22 mouse cellular contexts compared by ENCODE assay signal in the genomic region with DNA sequence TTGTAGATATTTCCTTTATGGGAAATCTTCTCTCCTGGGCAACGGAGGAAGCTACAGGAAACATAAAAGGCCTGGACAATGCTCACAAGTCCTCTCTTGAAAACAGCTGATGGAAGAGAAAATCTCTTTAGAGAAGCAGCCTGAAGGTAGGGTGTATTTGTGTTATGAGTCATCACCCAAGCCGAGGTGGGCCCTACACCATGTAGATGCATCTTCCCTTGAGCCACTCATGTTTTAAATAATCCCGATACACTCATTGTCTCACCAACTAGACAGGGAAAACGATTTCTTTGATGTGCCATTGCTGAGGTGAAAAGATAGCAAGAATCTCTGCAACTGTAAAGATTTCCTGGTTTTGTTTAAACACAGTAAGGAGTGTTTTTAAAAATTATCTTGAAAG.
DNase-seq lines count a peak whose midpoint lies in the region; ATAC-seq and TF ChIP-seq lines count a peak whose summit lies in the region.
"Had no signal": no experiment of that assay in that cellular context is flagged by ENCODE, and none has a peak within 500 bp of the region (broad histone marks: within the 10 kb centered on the region; RNA-seq: fewer than 3 reads in every experiment).

No protein-coding gene starts in this region.

- no peak for TF ChIP-seq CTCF in CH12.LX (conservative IDR thresholded peaks at IDR 0.05 in 1 of 2, IDR thresholded peaks at IDR 0.05 in 1 of 2; ENCODE audit: low read depth in 2 of 2, low read length in 2 of 2)

- H3K79me2 ChIP-seq in CH12.LX (replicated peaks; ENCODE audit: control insufficient read depth, extremely low read depth, insufficient read depth, poor library complexity, severe bottlenecking), result no peaks in the 10 kb centered on the region

- H3K4me1 ChIP-seq in CH12.LX (ENCODE audit: control insufficient read depth in 1 of 2, insufficient read depth in 2 of 2), result peaks cover 2 to 26% of the 10 kb centered on the region in 2 experiments; a peak in 3 of 4 replicates
- peaks cover 9% of the 10 kb centered on the region for H3K4me1 ChIP-seq in limb, embryonic 10.5 days
- no peaks in the 10 kb centered on the region for H3K4me1 ChIP-seq in forebrain, embryonic 15.5 days

- TF ChIP-seq POLR2A in CH12.LX (IDR thresholded peaks at IDR 0.05; ENCODE audit: low read depth, low read length), result no peak

- in situ Hi-C loops in CH12.LX (cut with MboI; ENCODE audit: low pct_ligation_motif_present, low pct_unique_long_range_greater_than_20kb, low sequenced_read_pairs), result no loop called here

- H3K9me3 ChIP-seq in CH12.LX (replicated peaks; ENCODE audit: low read length), result no peaks in the 10 kb centered on the region
- H3K9me3 ChIP-seq in limb, embryonic 10.5 days (replicated peaks), result no peaks in the 10 kb centered on the region
- H3K9me3 ChIP-seq in forebrain, embryonic 15.5 days, result no peaks in the 10 kb centered on the region

- no peak overlapping the region for H3K9ac ChIP-seq in CH12.LX (ENCODE audit: insufficient read depth, low read depth)
- H3K9ac ChIP-seq in forebrain, embryonic 15.5 days (replicated peaks), result no peak overlapping the region

- intact Hi-C loops in heart, postnatal 36 days (cut with DNase I), result no loop called here

- TF ChIP-seq RAD21 in CH12.LX (IDR thresholded peaks at IDR 0.05; ENCODE audit: low read depth, low read length), result no peak

- H3K36me3 ChIP-seq in CH12.LX (replicated peaks in 1 of 2; ENCODE audit: control insufficient read depth in 1 of 2, insufficient read depth in 1 of 2, low read length in 1 of 2), result no peaks in the 10 kb centered on the region
- no peaks in the 10 kb centered on the region for H3K36me3 ChIP-seq in limb, embryonic 10.5 days
- H3K36me3 ChIP-seq in forebrain, embryonic 15.5 days, result no peaks in the 10 kb centered on the region
- H3K36me3 ChIP-seq: G1E had no signal

- no peak; the same call in 1 of the 2 replicates for TF ChIP-seq EP300 in CH12.LX (IDR thresholded peaks at IDR 0.05; ENCODE audit: low read length)

- H3K27ac ChIP-seq in CH12.LX (ENCODE audit: insufficient read depth, low read depth), result no peak overlapping the region
- H3K27ac ChIP-seq in limb, embryonic 10.5 days, result no peak overlapping the region
- H3K27ac ChIP-seq in forebrain, embryonic 15.5 days (replicated peaks), result no peak overlapping the region

- no peak overlapping the region for H3K4me2 ChIP-seq in CH12.LX (ENCODE audit: insufficient read depth, low read depth, poor library complexity, severe bottlenecking)
- H3K4me2 ChIP-seq in forebrain, embryonic 15.5 days (replicated peaks), result no peak overlapping the region

- DNase-seq in A20 (ENCODE audit: low read depth, low spot score) (peak; percentile 89), CH12.LX (ENCODE audit: extremely low read depth) (peak; percentile 54)
- DNase-seq in limb, embryonic 10.5 days (ENCODE audit: low spot score), result peak; percentile 7
- no peak for DNase-seq in B cell, adult 2 months
- no peak for DNase-seq in heart, postnatal 36 days
- DNase-seq: adrenal gland, adult 2 months; adrenal gland, adult 8-10 months; adrenal gland, postnatal 10 days; adrenal gland, postnatal 14 days; adrenal gland, postnatal 25 days; adrenal gland, postnatal 36 days; cerebellum, adult 11 months; cerebellum, adult 11-12 months; cerebellum, adult 18-20 months; cerebellum, adult 2 months; cerebellum, adult 8-10 months; cerebellum, adult 9-10 months had no signal

- no peak for ATAC-seq in forebrain, embryonic 15.5 days (replicated peaks)
- ATAC-seq: activated CD4-positive, CD25-positive, alpha-beta regulatory T cell, adult 4 months; CD4-positive, CD25-positive, alpha-beta regulatory T cell, adult 4 months; Patski had no signal

- no peaks in the 10 kb centered on the region for H3K27me3 ChIP-seq in CH12.LX (replicated peaks)
- no peaks in the 10 kb centered on the region for H3K27me3 ChIP-seq in limb, embryonic 10.5 days (ENCODE audit: low read depth, poor library complexity, severe bottlenecking)
- H3K27me3 ChIP-seq in forebrain, embryonic 15.5 days, result no peaks in the 10 kb centered on the region

- dilution Hi-C loops in CH12.LX (cut with MboI; ENCODE audit: extremely low pct_ligation_motif_present, extremely low pct_unique_long_range_greater_than_20kb, low sequenced_read_pairs), result no loop called here

- no peak overlapping the region for H3K4me3 ChIP-seq in CH12.LX (replicated peaks in 1 of 3; ENCODE audit: low read depth in 2 of 3, low read length in 2 of 3, poor library complexity in 1 of 3)
- H3K4me3 ChIP-seq in limb, embryonic 10.5 days, result no peak overlapping the region
- no peak overlapping the region for H3K4me3 ChIP-seq in forebrain, embryonic 15.5 days

- WGBS in limb, embryonic 10.5 days, result 83% methylated on average over 4 of the region's 4 CpGs
- WGBS in forebrain, embryonic 15.5 days, result 90% methylated on average over 4 of the region's 4 CpGs

TF ChIP-seq in CH12.LX, 34 proteins besides CTCF, POLR2A, EP300 and RAD21:
- TF ChIP-seq ZKSCAN1 (IDR thresholded peaks at IDR 0.05; ENCODE audit: borderline replicate concordance, low read depth, low read length) (no peak), IRF4 (IDR thresholded peaks at IDR 0.05; ENCODE audit: low read depth, low read length) (peak; percentile 27; the same call in 1 of the 2 replicates), ZC3H11A (IDR thresholded peaks at IDR 0.05; ENCODE audit: low read depth, low read length) (no peak), ETS1 (conservative IDR thresholded peaks at IDR 0.05; ENCODE audit: low read depth, low read length) (0 out of 2 replicates have a peak, but pooled peaks have one; percentile 25), MAFK (IDR thresholded peaks at IDR 0.05; ENCODE audit: insufficient replicate concordance, low read length) (no peak), ZNF384 (IDR thresholded peaks at IDR 0.05; ENCODE audit: low read depth, low read length) (no peak), ELF1 (IDR thresholded peaks at IDR 0.05; ENCODE audit: low read depth, low read length) (no peak)
TF ChIP-seq in CH12.LX: peak in this region for 2.

Comparison
In these comparisons a context has a peak if more than half of its experiments do, and no peak if none do; other contexts are left out.
1. DNase-seq: peak in A20 (single experiment), CH12.LX (single experiment) and limb, embryonic 10.5 days (single experiment); none in B cell, adult 2 months (0 of 2) and heart, postnatal 36 days (0 of 2).